Mouse (Mus musculus) lung, postnatal 10 days (tissue): ENCODE measurements around the gene Olfr490.

Experiments used
- DNase-seq: peaks from one replicate; pipeline ENCODE4 v3.0.0; 2021

Gene Olfr490

GRCm38 (mm10) chr7:108288834-108289233, at the start of gene Olfr490:
Olfr490 (minus strand) TSS chr7:108288934.
- DNase-seq: no peak

DNA sequence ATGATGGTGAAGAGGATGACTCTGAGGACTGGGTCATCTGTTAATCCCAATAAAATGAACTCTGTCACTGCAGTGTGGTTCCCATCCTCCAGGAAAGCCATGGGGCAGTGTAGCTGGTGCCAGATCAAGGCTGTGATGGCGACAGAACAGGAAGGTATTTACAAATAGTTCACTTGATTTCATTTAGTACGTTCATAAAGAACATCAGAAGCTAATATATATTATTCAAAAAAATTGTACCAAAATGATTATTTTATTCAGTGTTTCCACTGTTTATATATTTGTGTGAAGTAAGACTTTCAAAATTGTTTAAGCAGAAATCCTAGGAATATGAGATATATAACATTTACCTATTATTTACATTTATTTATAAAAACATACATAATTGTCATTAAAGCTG, 34.8 kb upstream of the Olfr490 start, which contains the start of gene Olfr492:
TSS of gene Olfr492 (minus strand) at position 101 of the 400 bp plus-strand sequence.
- DNase-seq: no peak

DNA sequence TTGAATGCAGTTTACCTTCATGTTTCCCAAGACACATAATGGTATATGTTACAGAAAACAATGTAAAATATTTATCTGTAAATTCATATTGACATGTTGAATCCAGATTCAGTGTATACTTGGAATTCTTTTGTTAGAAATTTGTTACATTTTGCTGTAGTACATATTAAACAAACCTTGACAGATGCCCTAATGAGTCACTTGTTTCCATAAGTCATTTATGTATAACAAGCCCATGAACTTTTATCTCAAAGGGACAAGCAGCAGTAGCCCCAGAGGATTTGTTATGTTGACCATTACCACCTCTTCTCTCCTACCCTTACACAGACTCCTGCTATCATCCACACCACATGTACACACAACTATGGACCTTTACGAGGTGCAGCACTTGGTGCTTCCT, 24.4 kb upstream of the Olfr490 start, which contains the start of gene Olfr491:
TSS of gene Olfr491 (plus strand) at position 301 of the 400 bp plus-strand sequence.
- DNase-seq: no peak

- DNase-seq: no peak
These were observed 30.5 kb downstream of the Olfr490 start, which contains the start of gene Olfr488 for GRCm38 (mm10) chr7:108258247-108258646. Olfr488 (minus strand) TSS chr7:108258347.
